Mouse (Mus musculus): Measurements from ENCODE around the gene Marf1. TPM values are rescaled to one million over a fixed set of nuclear protein-coding genes. Genes with fewer than 3 reads are reported as not detected.

The Marf1 gene
- 8.2 TPM for polyA plus RNA-seq (2012; fragmentation: generic; extraction: Trizol)

DNA sequence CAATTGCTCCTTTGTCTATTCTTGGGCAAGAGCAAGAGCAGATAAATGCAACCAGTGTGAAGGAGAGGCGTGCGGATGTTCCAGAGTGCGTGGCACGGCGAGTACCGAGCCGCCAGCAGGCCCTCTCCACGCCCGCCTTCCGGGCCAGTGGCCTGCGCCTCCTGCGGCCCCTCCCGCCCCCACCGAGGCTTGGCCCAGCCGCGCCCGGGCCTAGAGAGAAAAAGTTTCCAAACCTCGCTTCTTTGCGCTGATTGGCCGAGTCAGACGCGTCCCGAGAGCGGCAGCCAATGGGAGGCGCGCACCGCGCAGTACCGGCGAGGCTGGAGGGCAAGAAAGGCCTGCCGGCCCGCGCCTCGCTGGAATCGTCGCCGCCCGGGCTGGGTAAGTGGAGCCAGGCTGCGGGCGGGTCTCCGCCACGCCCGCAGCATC lies at the start of gene Marf1, which contains the start of gene Nde1:
Gene Marf1, minus strand, starts transcription at position 364 of the 429 bp plus-strand sequence.
Gene Nde1, plus strand, starts transcription at position 288 of the 429 bp plus-strand sequence.
- TF ChIP-seq TCF12 (IDR thresholded peaks at IDR 0.05; ENCODE audit: insufficient read depth, poor library complexity, severe bottlenecking) (no peak), REST (IDR thresholded peaks at IDR 0.05; ENCODE audit: insufficient read depth, insufficient read length) (no peak), USF1 (IDR thresholded peaks at IDR 0.05; ENCODE audit: low read depth) (no peak), MAX (IDR thresholded peaks at IDR 0.05; ENCODE audit: low read depth) (no peak), POLR2AphosphoS2 (IDR thresholded peaks at IDR 0.05; ENCODE audit: insufficient read length, low read depth) (peak; percentile 94), SRF (IDR thresholded peaks at IDR 0.05; ENCODE audit: control insufficient read depth, insufficient read length, low read depth) (no peak), POLR2A (IDR thresholded peaks at IDR 0.05; ENCODE audit: insufficient read length, low read depth) (peak; percentile 84), MYOG (IDR thresholded peaks at IDR 0.05; ENCODE audit: control insufficient read depth in 1 of 3, insufficient read depth in 1 of 3, insufficient read length in 2 of 3, low read depth in 2 of 3) (peak in 1 of 3 experiments; percentile 50), CEBPB (IDR thresholded peaks at IDR 0.05; ENCODE audit: insufficient read depth, poor library complexity, severe bottlenecking) (no peak), MYOD1 (IDR thresholded peaks at IDR 0.05; ENCODE audit: control insufficient read depth in 1 of 3, insufficient read length in 2 of 3, low read depth in 2 of 3) (no peak), E2F4 (IDR thresholded peaks at IDR 0.05; ENCODE audit: insufficient read depth) (peak; percentile 49), TCF3 (IDR thresholded peaks at IDR 0.05; ENCODE audit: insufficient read length, low read depth) (no peak)
- peak within 1 kb of the TSS; percentile 82 for H3K4me3 ChIP-seq
- no peaks in the 10 kb centered on the region for H3K36me3 ChIP-seq (ENCODE audit: control insufficient read depth, insufficient read depth)
- H3K27me3 ChIP-seq (ENCODE audit: control insufficient read depth, insufficient read depth, insufficient read length) = no peaks in the 10 kb centered on the region
- peak within 1 kb of the TSS; percentile 87 for H3K4me2 ChIP-seq (ENCODE audit: low read depth)
- peaks cover 56% of the 10 kb centered on the region for H3K79me2 ChIP-seq (ENCODE audit: control insufficient read depth, insufficient read depth)
- peak within 1 kb of the TSS; percentile 47 for H3ac ChIP-seq (ENCODE audit: control insufficient read depth, insufficient read length)

DNA sequence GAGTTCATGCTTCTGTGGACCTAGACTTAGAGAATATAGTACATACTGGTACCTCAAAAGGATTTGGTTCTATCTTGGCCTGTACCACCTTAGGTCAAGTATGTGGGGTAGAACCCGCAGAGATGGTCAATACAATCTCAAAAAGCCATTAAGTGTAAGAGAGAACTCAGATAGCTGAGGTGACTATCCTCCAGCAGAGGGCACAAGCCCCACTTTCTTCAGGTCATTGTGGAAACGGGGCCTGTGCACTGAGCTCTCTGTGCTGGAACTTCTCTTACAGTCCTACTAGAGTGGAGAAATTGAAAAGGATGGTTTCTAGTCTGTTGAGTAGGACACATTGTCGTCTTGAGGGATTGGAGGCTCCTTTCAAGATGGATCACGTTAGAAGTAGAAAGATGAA lies 35.6 kb upstream of the Marf1 start:
- Histone ChIP-seq H3K36me3 (ENCODE audit: control insufficient read depth, insufficient read depth) (no peaks in the 10 kb centered on the region), H3K79me2 (ENCODE audit: control insufficient read depth, insufficient read depth) (no peaks in the 10 kb centered on the region), H3K4me2 (ENCODE audit: low read depth) (no peak overlapping the region), H3K27me3 (ENCODE audit: control insufficient read depth, insufficient read depth, insufficient read length) (no peaks in the 10 kb centered on the region), H3K4me3 (no peak overlapping the region), H3ac (ENCODE audit: control insufficient read depth, insufficient read length) (no peak overlapping the region)
- no peak for TF ChIP-seq MYOG (IDR thresholded peaks at IDR 0.05; ENCODE audit: control insufficient read depth in 1 of 3, insufficient read depth in 1 of 3, insufficient read length in 2 of 3, low read depth in 2 of 3)
- TF ChIP-seq CEBPB (IDR thresholded peaks at IDR 0.05; ENCODE audit: insufficient read depth, poor library complexity, severe bottlenecking) = no peak
- no peak for TF ChIP-seq MYOD1 (IDR thresholded peaks at IDR 0.05; ENCODE audit: control insufficient read depth in 1 of 3, insufficient read length in 2 of 3, low read depth in 2 of 3)
- no peak for TF ChIP-seq TCF12 (IDR thresholded peaks at IDR 0.05; ENCODE audit: insufficient read depth, poor library complexity, severe bottlenecking)
- no peak for TF ChIP-seq REST (IDR thresholded peaks at IDR 0.05; ENCODE audit: insufficient read depth, insufficient read length)

DNA sequence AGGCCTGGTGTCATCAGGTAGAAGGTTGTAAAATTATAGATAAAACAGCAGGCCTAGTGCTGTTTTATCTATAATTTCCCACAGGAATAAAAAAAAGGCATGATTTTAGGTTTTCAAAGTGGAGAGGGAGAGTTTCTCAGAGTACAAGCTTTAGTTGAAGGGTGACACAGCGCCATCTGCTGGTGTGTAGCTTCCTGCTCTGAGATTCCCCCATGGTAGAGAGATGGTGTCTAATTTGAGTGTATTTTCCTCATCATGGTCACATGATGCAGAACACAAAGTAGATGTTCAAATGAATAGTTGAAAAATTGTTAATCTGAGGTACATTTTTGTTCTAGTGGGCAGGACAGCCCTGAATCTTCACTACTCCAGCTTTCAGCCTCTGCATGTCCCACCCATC lies 32.3 kb upstream of the Marf1 start:
- TF ChIP-seq MAX (IDR thresholded peaks at IDR 0.05; ENCODE audit: low read depth) = no peak
- TF ChIP-seq REST (IDR thresholded peaks at IDR 0.05; ENCODE audit: insufficient read depth, insufficient read length) = no peak
- no peak for TF ChIP-seq POLR2AphosphoS2 (IDR thresholded peaks at IDR 0.05; ENCODE audit: insufficient read length, low read depth)
- TF ChIP-seq CEBPB (IDR thresholded peaks at IDR 0.05; ENCODE audit: insufficient read depth, poor library complexity, severe bottlenecking) = no peak
- TF ChIP-seq E2F4 (IDR thresholded peaks at IDR 0.05; ENCODE audit: insufficient read depth) = no peak
- Histone ChIP-seq H3K79me2 (ENCODE audit: control insufficient read depth, insufficient read depth) (no peaks in the 10 kb centered on the region), H3K36me3 (ENCODE audit: control insufficient read depth, insufficient read depth) (peaks cover 5% of the 10 kb centered on the region), H3ac (ENCODE audit: control insufficient read depth, insufficient read length) (no peak overlapping the region), H3K27me3 (ENCODE audit: control insufficient read depth, insufficient read depth, insufficient read length) (no peaks in the 10 kb centered on the region), H3K4me2 (ENCODE audit: low read depth) (no peak overlapping the region), H3K4me3 (no peak overlapping the region)

DNA sequence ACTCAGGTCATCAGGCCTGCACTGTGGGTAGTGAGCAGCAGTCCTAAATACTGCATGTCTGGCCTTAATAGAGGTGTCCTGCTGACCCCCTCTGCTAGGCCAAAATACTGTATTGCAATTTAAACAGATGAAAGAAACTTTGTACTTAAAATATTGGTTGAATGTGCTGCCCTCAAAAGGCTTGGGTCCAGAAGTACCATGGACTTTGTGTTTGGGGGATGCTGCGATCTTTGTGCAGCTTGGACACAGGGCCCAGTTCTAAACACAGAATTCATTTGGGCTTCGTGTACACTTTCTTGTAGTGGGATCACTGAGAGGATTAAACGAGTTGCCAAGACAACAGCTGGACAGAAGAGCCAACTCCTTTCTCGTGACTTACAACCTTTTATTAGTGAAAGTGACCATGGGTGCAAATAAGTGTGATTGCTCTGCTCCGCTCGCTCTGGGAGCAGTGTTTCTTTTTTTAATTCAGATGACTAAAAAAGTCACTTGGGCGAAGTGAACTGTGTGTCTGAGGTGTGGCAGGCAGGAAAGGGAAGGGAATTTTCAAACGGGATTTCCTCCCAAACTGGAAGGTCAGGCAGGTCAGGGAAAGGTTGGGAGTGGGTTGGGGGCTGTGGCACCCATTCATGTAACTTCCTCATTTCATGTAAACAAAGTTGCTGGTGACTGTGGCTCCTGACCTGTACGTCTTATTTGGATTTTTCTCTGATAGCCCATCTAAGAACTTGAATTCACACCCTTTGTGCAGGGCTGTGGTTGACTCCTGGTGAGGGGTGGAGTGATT lies 31.2 kb upstream of the Marf1 start:
- H3ac ChIP-seq (ENCODE audit: control insufficient read depth, insufficient read length) = no peak overlapping the region
- TF ChIP-seq MYOG (IDR thresholded peaks at IDR 0.05; ENCODE audit: control insufficient read depth in 1 of 3, insufficient read depth in 1 of 3, insufficient read length in 2 of 3, low read depth in 2 of 3) (no peak), REST (IDR thresholded peaks at IDR 0.05; ENCODE audit: insufficient read depth, insufficient read length) (no peak), E2F4 (IDR thresholded peaks at IDR 0.05; ENCODE audit: insufficient read depth) (no peak), MAX (IDR thresholded peaks at IDR 0.05; ENCODE audit: low read depth) (no peak), POLR2A (IDR thresholded peaks at IDR 0.05; ENCODE audit: insufficient read length, low read depth) (no peak), MYOD1 (IDR thresholded peaks at IDR 0.05; ENCODE audit: control insufficient read depth in 1 of 3, insufficient read length in 2 of 3, low read depth in 2 of 3) (no peak), TCF3 (IDR thresholded peaks at IDR 0.05; ENCODE audit: insufficient read length, low read depth) (no peak), USF1 (IDR thresholded peaks at IDR 0.05; ENCODE audit: low read depth) (no peak), POLR2AphosphoS2 (IDR thresholded peaks at IDR 0.05; ENCODE audit: insufficient read length, low read depth) (no peak), CEBPB (IDR thresholded peaks at IDR 0.05; ENCODE audit: insufficient read depth, poor library complexity, severe bottlenecking) (no peak), TCF12 (IDR thresholded peaks at IDR 0.05; ENCODE audit: insufficient read depth, poor library complexity, severe bottlenecking) (no peak), SRF (IDR thresholded peaks at IDR 0.05; ENCODE audit: control insufficient read depth, insufficient read length, low read depth) (no peak)
- peaks cover 5% of the 10 kb centered on the region for H3K36me3 ChIP-seq (ENCODE audit: control insufficient read depth, insufficient read depth)
- H3K27me3 ChIP-seq (ENCODE audit: control insufficient read depth, insufficient read depth, insufficient read length) = no peaks in the 10 kb centered on the region
- no peak overlapping the region for H3K4me3 ChIP-seq
- H3K79me2 ChIP-seq (ENCODE audit: control insufficient read depth, insufficient read depth) = no peaks in the 10 kb centered on the region
- no peak overlapping the region for H3K4me2 ChIP-seq (ENCODE audit: low read depth)

Measured in myocyte (in vitro differentiated cells).